Mouse (Mus musculus): ENCODE data around the gene Mgst3.

- no peak for TF ChIP-seq ZNF384 (IDR thresholded peaks at IDR 0.05; ENCODE audit: low read depth, low read length)
- TF ChIP-seq CHD2 (IDR thresholded peaks at IDR 0.05; ENCODE audit: low read depth, low read length) = no peak
- no peak for TF ChIP-seq MAFK (IDR thresholded peaks at IDR 0.05; ENCODE audit: insufficient read depth, low read depth, low read length)
These were observed 954 bp downstream of the Mgst3 start for GRCm38 (mm10) chr1:167392687-167393086.
